Mouse (Mus musculus): ENCODE data around the gene Chd3. TPM values are rescaled to one million over a fixed set of nuclear protein-coding genes. Genes with fewer than 3 reads are reported as not detected.
A peak's percentile ranks its signal among the peaks of the same experiment; 100 is the strongest.

Chd3 gene
- total RNA-seq, 1 experiment from 2014 or later, result 111 TPM

DNA sequence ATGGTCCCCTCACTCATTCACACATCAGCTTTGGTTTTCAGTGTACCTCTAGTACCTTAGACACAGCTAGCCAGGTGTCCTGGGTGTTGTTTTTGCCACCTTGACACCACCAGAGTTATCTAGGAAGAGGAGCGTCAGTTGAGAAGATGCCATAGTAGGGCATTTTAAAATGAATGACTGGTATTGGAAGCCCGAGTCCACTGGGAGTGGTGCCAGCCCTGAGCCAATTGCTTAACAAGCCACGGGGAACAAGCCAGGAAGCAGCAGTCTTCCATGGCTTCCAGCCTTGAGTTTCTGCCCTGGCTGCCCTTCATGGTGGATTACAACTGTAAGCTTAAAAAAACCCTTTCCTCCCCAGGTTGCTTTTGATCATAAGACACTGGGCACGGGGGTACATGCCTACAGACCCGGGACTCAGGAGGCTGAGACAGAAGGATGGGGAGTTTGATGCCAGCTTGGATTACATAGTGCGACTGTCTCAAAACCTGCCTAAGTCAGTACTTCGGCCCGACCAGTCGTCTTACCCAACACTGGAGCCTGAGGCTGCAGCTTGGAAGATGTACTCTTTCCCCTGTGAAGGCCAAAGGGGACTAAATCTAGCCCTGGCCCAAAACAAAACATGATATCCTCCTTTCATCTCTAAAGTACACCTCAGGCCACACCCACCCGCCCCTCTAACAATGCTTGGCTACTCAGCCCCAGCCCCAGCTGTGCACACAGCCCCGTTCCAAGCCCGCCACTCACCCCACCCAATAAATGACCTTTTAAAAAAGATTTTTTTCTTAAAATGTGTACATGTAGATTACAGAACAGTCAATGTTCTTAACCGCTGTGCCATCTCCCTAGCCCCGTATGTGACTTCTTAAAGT, 20.6 kb upstream of the Chd3 start:
- peak; percentile 85 for DNase-seq

DNA sequence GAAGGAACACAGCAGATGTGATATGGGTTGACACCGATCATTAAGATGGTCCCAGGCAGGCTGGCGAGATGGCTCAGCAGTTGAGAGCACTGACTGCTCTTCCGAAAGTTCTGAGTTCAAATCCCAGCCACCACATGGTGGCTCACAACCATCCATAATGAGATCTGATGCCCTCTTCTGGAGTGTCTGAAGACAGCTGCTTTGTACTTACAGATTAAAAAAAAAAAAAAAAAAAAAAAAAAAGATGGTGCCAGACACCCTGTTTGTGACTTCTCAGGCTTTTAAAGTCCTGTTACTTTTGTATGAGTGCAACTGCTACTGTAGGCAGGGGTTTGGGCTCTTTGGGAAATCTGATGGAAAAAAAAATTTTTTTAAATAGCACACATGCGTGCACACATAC, 19.5 kb upstream of the Chd3 start:
- no peak for DNase-seq

DNA sequence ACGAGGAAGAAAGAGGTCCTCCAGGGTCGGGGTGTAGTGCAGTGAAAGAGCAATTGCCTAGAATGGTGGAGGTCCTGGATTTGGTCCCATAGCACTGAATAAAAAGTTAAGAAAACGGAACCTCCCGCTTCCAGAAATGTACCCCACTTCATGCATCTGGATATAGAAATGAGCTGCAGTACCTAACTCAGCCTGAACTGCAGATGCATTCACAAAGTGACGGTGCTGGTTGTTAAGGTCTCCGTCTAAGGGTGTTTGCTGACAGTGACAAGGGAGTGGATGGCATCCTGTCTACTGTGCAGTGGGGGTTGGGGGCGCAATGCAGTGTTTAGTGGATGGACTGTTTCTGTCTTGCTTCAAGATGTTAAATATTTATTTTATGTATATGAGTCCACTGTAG, 17.6 kb upstream of the Chd3 start:
- no peak for DNase-seq

DNA sequence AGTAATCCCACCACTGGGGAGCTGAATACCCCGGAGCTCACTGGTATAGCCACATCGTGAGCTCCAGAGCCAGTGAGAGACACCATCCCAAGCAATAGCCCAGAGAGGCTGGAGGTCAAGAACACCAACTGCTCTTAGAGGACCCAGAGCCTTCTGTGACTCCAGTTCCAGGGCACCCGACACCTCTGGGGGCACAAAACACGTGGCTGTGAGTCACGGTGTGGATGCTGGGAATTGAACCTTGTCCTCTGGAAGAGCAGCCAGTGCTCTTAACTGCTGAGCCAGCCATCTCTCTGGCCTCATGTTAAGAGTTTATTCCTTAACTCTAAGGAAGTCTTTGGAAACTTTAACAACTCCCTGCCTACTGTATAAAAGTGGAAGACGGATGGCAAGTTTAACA, 15.8 kb upstream of the Chd3 start:
- no peak for DNase-seq

DNA sequence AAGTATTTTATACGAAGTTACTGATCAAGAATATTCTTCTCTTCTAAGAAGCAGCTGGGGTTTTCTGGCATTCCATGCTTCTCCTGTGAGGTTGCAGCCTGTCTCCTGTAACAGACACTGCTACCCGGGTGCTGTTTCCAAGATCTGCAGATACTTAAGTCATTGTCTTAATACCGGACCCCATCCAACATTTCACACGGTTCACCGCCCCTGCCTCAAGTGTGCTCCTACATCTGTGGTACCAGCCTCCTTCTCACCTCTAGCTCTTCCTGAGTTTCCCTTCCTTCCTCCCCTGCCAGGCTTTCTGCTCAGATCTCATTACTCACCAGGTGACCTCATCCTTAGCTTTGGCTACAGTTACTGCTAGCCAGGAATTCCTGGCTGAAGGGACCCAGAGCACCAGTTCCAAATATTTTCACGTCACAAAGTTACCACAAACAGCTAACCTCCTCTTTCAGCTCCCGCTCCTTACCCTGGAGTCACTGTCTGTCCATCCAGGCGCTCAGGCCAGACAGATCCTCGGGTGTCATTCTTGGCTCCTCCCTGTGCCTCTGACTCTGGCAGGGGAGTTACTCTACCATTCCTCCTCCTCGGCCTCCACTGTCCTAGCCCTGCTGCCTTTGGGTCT, 13.4 kb upstream of the Chd3 start:
- no peak for DNase-seq

DNA sequence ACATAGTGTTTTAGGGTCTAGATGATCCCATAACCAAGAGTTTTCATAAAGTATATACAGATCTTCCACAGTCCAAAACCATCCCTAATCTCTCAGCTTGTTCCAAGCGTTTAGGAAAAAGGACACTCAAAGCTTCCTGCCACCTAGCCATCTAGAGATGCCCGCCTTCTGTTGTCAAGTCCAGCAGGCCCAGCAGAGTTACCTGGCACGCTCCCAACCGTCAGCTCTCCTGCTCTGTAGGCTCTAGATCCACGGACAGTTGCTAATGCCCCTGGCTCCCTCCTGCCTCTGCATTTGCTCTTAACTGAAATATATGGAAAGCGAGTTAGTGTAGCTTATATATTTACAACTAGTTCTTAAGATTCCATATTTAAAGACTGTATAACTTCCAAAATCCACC, 12.2 kb upstream of the Chd3 start:
- no peak for DNase-seq

DNA sequence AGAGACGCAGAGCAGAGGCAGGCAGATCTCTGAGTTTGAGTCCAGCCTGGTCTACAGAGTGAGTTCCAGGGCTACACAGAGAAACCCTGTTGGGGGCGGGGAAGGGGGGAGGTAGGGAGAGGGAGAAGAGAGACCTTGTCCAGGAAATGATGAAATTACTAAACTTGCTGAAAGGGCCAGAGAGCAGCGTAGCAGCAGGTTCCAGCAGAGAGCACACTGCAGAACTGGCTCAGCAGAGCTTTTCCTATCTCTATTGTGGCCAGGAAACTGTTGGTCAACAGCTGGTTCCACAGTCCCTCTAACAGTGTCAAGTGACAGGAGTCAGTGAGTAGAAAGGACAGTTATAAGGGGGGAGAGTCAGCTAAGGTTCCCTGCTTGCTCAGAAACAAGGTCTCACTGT, 10.4 kb upstream of the Chd3 start:
- DNase-seq, result no peak

DNA sequence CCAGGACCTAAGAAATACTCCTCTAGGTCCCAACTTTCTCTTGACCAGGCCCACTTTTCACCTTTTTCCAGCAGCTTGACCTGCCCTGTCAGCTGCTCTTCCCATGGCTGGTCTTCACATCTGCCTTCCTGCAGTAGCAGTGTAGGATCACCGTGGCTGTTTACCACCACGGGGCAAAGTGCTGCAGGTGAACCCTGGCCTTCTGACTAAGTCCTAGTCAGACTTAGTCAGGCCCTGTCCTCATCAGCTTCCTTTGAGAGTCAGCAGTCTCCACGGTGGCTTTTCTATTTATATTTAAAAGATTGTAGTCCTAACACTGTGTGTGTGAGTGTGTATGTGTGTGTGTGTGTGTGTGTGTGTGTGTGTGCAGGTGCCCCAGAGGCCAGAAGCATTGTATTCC, 8.6 kb upstream of the Chd3 start:
- DNase-seq, result no peak

DNA sequence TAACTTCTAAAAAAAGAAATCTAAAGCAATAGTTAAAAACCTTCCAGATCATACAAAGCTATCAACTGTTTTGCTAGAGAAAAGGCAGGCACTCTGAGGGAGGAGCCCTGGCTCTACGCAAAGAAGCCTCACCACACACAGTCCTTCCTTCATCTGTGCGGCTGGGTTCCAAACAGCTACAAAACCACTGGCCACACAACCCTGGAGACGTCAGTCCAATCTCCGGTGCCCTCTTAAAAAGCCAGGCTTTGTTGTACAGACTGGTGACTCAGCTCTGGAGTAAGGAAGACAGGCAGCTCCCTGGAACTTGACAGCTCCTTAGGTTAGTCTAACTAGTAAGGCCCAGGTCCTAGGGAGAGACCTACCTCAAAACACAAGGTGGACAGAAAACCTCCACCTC, 6.4 kb upstream of the Chd3 start:
- DNase-seq, result no peak

DNA sequence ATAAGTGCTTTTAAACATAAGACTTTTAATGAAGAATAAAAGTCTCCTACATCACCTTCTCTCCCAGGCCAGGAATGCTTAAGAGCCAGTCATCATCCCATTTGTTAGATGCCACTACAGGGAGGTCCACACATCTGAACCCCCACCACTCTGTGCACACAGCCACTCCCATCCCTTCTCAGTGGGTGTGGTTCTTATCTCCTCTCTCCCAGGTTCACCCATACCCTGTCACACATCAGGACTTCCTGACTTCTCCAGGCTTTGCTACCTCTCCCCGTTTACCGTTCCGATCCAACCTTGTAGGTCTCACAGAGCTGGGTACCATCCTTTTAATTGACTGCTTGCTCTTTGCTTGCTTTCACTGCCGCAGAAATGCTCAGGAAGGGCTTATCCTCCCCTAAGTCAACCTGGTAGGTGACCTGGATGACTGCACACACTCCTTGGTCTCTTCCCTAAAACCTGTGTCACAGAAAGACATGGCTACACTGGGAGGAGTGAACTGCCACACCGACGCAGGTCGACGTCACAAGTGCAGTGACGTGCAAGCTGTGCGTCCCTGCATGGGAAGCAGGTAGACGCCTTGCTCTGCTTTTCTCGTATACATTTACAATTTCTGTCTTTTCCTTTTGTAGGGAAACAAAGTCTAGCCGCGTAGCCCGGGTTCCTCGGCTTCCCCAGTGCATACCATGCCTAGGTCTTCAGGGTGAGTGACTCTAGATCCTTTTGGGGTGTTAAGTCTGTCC, 4.2 kb upstream of the Chd3 start:
- DNase-seq, result no peak

DNA sequence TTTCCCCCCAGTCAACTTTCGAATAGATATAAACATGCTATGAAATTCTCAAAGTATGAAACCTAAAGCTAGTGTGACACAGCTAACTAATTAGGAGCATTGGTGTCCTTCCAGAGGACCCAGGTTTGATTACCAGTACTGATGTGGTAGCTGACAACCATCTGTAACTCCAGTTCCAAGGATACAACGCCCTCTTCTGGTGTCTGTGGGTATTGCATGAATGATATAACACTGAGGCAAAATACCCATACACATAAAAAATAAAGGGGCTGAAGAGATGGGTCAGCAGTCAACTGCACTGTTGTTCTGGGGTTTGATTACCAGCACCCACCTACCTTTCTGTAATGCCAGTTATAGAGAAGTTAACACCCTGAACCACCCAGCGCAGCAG, 3.6 kb upstream of the Chd3 start:
- no peak for DNase-seq

DNA sequence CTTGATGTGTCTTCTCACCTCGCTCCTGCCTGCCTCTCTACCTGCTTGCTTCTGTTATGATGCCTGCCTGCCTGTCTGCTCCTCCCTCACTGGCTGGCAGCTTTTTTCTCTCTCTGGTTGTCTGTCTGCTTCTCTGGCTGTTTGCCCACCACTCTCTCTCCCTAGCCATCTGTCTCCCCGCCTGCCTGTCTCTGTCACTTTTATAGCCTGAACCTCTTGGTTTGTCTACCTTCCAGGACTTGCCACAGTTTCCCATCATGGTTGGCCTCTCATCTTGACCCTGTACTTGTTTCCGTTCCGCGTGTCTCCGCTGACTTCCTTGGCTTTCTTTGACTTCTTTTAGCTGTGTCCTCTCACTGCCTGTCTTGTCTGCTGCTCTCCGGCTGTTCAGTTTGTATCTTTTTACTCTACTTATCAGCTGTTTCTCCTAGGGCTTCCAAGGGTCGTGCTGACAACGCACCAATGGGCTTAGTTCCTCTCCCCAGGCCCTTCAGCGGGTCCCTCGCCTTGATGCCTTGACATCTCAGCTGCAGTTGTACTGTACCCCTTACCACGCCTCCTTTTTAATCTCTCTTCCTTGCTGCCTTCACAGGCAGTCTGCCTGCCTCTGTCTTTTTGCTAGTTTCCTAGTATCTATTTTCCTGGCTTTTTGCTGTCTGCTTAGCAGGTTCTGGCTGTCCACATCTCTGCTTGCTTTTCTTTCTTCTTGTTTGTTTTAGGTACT, 3.0 kb upstream of the Chd3 start:
- no peak for DNase-seq

DNA sequence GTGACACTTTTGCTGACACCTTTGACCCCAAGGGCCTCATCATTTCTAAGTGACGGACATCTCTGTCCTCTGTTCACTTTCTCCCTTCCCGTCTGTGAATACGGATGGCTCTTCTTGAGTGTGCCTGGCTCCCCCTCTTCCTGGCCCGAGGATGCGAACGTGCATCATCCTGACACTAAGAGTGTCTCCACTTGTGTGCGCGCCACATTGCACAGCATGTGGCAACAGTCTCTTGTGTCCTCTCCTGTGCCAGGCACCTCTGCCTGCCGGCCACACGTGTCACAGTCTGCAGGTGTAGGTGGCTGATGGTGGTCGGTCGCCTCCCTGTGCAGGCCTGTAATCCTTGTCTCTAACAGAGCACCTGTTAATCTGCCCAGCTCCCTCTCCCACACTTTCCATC, 2.4 kb upstream of the Chd3 start:
- DNase-seq, result no peak

DNA sequence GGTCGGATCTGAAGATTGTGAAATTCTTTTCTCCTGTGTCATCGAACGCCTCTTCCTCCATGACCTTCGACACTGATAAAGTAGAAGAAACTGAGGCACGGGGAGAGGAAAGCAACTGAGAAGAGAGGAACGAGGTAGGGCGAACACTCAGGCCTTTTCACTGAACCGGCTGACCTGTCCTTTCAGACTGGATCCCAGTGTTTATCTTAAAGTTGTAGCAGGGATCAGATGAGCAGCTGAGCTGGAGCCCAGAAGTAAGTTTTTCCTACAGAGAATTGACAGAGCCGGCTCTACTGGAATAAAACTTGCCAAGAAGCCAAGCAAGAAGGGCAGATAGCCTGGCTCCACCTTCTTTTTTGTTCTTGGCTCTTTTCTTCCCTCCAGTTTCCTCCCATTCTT, 1.6 kb upstream of the Chd3 start:
- DNase-seq, result no peak

DNA sequence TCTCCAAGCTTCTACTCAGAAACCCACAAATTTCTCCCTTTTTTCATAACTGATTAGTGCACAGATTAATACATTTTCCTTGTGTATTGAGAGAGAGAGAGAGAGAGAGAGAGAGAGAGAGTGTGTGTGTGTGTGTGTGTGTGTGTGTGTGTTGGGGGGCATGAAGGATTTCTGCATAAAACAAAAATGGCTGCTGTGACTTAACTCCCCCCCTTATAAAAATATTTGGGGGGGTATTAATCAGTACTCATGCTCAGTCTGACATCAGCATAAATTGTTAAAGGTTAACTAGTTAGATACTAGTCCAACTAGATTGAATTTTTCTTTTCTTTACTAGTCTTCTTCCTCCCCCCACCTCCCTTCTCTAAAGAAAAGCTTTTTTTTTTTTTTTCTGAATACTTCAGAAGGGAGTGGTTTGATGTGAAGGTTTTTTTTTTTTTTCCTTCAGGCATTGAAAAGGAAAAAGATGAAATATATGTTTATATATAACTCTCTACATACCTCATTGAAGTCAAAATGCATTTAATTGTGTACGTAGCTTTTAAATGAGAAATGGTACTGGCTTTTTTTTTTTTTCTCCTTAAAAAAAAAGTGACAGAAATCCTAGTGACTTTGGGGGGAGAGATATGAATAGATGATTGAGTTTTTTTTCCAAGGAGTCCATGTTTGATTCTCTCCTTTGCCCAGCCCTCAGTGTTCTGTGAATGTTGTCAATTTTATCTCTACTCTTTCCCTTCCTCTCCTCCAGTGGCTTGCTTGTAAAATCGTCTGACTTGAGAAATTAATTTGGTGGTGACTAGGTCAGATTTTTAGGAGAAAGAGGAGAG, 997 bp upstream of the Chd3 start:
- DNase-seq, result no peak

DNA sequence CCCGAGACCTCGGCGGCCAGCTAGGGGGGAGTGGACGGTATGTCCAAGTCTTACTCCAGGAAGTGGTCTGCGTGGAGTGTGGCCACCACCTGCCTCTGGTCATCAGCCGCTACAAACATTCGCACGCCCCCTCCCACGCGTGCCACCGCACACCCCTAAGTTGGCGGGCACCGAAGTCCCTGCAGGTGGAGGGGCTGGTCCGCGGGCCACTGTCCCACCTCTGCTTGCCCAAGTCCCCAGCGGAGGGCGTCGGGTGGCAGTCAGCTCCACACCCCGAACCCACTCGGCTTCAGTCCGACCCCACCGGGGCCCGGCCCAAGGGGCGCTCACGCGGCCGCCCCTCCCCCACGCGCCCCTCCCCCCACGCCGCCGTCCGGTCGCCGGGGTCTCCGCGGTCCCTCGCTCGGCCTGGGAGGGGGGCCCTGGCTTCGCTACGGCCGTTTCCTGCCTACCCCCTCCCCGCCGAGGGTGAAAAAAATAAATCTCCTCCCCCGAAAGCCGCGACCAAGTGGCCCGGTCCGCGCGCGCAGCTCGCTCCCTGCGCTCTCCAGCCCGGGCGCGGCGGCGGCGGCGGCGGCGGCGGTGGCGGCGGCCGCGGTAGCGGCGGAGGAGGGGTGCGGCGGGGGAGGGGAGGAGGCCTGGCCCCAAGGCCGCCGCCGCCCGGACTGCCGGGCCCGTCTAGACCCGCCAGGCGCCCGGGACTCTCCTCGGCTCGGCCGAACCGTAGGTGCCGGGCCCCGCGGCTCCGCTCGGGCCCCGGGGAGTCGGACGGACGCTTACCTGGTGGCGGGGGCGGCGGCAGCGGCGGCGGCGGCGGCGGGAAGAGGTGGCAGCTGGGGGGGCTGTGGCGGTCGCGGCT, 621 bp downstream of the Chd3 start:
- peak; percentile 59 for DNase-seq

DNA sequence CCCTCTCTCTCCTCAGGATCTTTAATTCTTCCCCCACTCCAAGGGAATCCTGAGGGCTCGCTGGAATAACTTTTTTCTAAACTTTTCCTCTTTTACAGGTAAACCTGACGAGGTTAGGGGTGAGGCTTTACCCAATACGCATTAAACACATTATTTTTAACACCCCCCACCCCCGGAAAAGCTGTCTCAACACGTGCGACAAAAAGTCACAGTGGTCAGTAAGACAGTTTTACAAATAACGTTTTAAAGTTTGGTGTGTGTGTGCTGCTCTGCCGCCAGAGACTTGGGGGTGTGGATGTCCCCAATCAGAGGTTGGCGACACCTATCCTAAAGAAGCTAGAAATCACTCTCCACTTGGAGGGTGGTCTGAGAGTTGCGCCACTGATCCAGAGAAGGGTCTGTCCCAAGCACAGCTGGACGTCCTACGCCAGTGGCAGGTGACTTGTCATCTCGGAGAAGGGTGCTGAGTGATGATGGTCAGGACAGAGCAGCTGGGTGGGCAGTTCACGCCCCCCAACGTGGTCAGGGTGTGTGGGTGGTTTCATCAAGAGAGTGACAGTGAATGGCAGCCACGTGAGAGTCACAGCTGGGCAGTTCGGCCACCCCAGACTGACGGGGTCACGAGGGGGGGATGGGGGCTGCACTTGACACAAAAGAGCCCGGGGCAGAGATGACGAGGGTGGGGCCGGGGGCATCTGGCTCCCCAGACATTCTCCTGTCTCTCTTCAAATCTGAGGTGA, 1.4 kb downstream of the Chd3 start:
- DNase-seq, result no peak

DNA sequence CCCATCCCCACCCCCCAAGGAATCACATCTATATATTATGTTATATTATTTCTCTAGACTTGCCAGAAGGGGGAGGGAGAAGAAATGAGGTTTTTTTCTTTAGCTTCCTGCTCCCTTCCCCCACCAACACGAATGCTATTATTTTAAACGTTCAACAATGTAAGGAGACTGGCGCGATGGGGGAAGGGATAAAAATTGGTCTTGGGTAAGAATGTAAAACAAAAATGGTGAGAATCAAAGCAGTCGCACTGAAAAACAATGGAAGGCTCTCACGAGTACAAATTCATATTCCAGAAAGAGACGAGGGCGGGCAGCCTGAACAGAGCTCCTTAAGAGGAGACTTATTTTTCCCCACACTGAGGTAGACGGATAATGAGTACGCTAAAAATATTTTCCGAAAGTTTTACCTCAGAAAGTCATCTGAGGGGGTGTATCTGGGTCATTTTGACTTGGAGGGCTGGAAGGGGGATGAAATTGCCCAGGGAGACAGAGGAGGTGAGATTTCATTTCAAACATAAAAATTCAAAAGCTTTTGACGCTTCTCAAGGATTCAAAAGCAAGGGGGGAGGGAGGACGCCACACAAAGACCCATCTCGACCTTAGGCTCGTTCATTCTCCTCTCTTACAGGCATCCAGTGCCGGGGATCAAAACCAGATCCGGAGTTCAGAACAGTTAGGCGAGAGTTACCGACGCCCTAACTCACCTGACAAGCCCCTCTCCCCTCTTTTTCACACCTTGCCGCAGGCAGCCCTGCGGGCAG, 2.2 kb downstream of the Chd3 start:
- no peak for DNase-seq

DNA sequence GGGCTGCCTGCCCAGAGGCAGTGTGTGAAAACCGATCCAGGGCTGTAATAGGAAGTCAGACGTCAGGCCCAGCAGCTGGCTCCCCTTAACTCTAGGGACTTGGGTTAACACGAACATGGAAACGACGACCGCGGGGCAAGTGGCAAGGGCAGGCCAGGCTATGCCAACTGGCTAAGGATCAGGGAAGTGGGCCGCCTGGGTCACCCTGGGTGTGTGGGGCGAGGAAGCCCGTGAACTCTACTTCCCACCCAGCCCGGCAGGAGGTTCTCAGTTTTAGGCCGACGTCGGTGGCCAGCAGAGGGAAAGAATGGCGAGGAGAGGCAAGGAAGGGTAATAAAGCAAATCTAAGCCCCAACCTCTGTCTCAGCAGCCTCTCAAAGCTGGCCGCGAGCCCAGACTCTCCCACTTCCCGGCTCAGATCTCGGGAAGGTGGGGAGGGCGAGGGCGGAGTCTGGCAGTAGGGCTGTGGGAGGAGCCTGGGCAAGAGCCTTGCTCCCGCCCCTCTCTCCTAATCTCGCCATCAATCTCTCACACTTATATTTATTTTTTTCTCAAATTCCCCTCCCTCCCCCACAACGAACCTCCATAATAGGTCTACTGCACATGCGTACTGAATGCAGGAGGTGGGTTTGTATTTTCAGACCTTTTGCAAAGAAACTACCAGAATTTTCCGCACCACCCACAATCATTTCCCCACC, 2.9 kb downstream of the Chd3 start:
- DNase-seq, result peak; percentile 97

All from adrenal gland, postnatal 25 days (tissue).